Mouse (Mus musculus): ENCODE results near the gene Rubcn.

- no peak for TF ChIP-seq TAL1 (IDR thresholded peaks at IDR 0.05; ENCODE audit: low read length)
- TF ChIP-seq GATA1 (IDR thresholded peaks at IDR 0.05; ENCODE audit: low read length) = no peak
Measured at GRCm38 (mm10) chr16:32812888-32813361, 64.6 kb downstream of the Rubcn start.
